Mouse (Mus musculus) bone marrow macrophage, adult 2 months (primary cell): Measurements from ENCODE around the gene Aff3.

Experiments used
- CTCF ChIP-seq: IDR thresholded peaks from 2 replicates; pipeline ENCODE4 v1.5.1; 2012; ENCODE audit warnings: low read depth, mild to moderate bottlenecking, low read length, moderate library complexity
- POLR2A ChIP-seq: IDR thresholded peaks from 2 replicates; pipeline ENCODE4 v1.6.1; 2012; ENCODE audit warnings: mild to moderate bottlenecking, low read depth, low read length, borderline replicate concordance

DNA sequence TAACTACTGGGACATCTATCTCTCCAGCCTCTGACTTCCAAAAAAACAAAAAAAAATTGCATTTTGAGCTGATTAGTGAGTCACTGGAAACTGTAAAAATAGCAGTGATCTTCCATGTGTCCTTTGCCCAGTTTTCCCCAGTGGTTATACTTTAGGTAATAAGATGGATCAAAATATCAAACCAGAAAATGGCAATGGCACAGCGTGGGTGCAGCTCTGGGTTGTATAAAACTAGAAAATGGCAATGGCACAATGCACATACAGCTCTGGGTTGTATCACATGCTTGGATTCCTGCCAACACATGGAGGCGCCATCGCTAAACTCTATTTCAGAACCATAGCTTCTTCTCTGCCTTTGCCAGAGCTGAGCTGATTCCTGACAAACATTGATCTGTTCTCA is 439.6 kb downstream of the Aff3 start:
- TF ChIP-seq CTCF (no peak), POLR2A (no peak)
